Mouse (Mus musculus): ENCODE data around the gene Limd2. TPM values are rescaled to one million over a fixed set of nuclear protein-coding genes. Genes with fewer than 3 reads are reported as not detected.

Gene Limd2
- 4.6 TPM for polyA plus RNA-seq (2014; fragmentation: Illumina TruSeq; extraction: RNeasy Lipid Tissue Mini Kit (QIAGEN cat#74804); ENCODE audit: low read depth, low replicate concordance)

GRCm38 (mm10) chr11:106160841-106161721 is at the start of gene Limd2, which contains the start of gene Gm10840:
TSS of gene Limd2 (minus strand) at chr11:106160860.
TSS of gene Gm10840 (plus strand) at chr11:106160850.

GRCm38 (mm10) chr11:106202123-106202465 is 41.4 kb upstream of the Limd2 start, which contains the start of gene Strada:
TSS of gene Strada (minus strand) at chr11:106202168.

Other genes with a start within 250 kb of the Limd2 start
- gene Cyb561, start 207.5 kb downstream of the Limd2 start, polyA plus RNA-seq (2014; fragmentation: Illumina TruSeq; extraction: RNeasy Lipid Tissue Mini Kit (QIAGEN cat#74804); ENCODE audit: low read depth, low replicate concordance) = 9.6 TPM
- gene Ace, start 192.9 kb downstream of the Limd2 start, polyA plus RNA-seq (2014; fragmentation: Illumina TruSeq; extraction: RNeasy Lipid Tissue Mini Kit (QIAGEN cat#74804); ENCODE audit: low read depth, low replicate concordance) = 24.2 TPM
- gene Ace3, start 166.2 kb downstream of the Limd2 start, polyA plus RNA-seq (2014; fragmentation: Illumina TruSeq; extraction: RNeasy Lipid Tissue Mini Kit (QIAGEN cat#74804); ENCODE audit: low read depth, low replicate concordance) = not detected
- not detected for gene Kcnh6, start 152.7 kb downstream of the Limd2 start, polyA plus RNA-seq (2014; fragmentation: Illumina TruSeq; extraction: RNeasy Lipid Tissue Mini Kit (QIAGEN cat#74804); ENCODE audit: low read depth, low replicate concordance)
- gene Dcaf7, start 124.0 kb downstream of the Limd2 start, polyA plus RNA-seq (2014; fragmentation: Illumina TruSeq; extraction: RNeasy Lipid Tissue Mini Kit (QIAGEN cat#74804); ENCODE audit: low read depth, low replicate concordance) = 32.6 TPM
- 61.1 TPM for gene Taco1, start 94.8 kb downstream of the Limd2 start, polyA plus RNA-seq (2014; fragmentation: Illumina TruSeq; extraction: RNeasy Lipid Tissue Mini Kit (QIAGEN cat#74804); ENCODE audit: low read depth, low replicate concordance)
- 33.8 TPM for gene Map3k3, start 76.2 kb downstream of the Limd2 start, polyA plus RNA-seq (2014; fragmentation: Illumina TruSeq; extraction: RNeasy Lipid Tissue Mini Kit (QIAGEN cat#74804); ENCODE audit: low read depth, low replicate concordance)
- gene Gm10840, start within 50 bp of the Limd2 start, polyA plus RNA-seq (2014; fragmentation: Illumina TruSeq; extraction: RNeasy Lipid Tissue Mini Kit (QIAGEN cat#74804); ENCODE audit: low read depth, low replicate concordance) = not detected
- 10.7 TPM for gene Strada, start 41.3 kb upstream of the Limd2 start, polyA plus RNA-seq (2014; fragmentation: Illumina TruSeq; extraction: RNeasy Lipid Tissue Mini Kit (QIAGEN cat#74804); ENCODE audit: low read depth, low replicate concordance)
- gene Ccdc47, start 55.5 kb upstream of the Limd2 start, polyA plus RNA-seq (2014; fragmentation: Illumina TruSeq; extraction: RNeasy Lipid Tissue Mini Kit (QIAGEN cat#74804); ENCODE audit: low read depth, low replicate concordance) = 116 TPM
- 28.4 TPM for gene Ddx42, start 56.1 kb upstream of the Limd2 start, polyA plus RNA-seq (2014; fragmentation: Illumina TruSeq; extraction: RNeasy Lipid Tissue Mini Kit (QIAGEN cat#74804); ENCODE audit: low read depth, low replicate concordance)
- gene Ftsj3, start 95.2 kb upstream of the Limd2 start, polyA plus RNA-seq (2014; fragmentation: Illumina TruSeq; extraction: RNeasy Lipid Tissue Mini Kit (QIAGEN cat#74804); ENCODE audit: low read depth, low replicate concordance) = 29.6 TPM
- 140 TPM for gene Psmc5, start 95.3 kb upstream of the Limd2 start, polyA plus RNA-seq (2014; fragmentation: Illumina TruSeq; extraction: RNeasy Lipid Tissue Mini Kit (QIAGEN cat#74804); ENCODE audit: low read depth, low replicate concordance)
- 18.9 TPM for gene Smarcd2, start 112.1 kb upstream of the Limd2 start, polyA plus RNA-seq (2014; fragmentation: Illumina TruSeq; extraction: RNeasy Lipid Tissue Mini Kit (QIAGEN cat#74804); ENCODE audit: low read depth, low replicate concordance)
- gene Tcam1, start 115.8 kb upstream of the Limd2 start, polyA plus RNA-seq (2014; fragmentation: Illumina TruSeq; extraction: RNeasy Lipid Tissue Mini Kit (QIAGEN cat#74804); ENCODE audit: low read depth, low replicate concordance) = not detected
- gene Gh, start 141.0 kb upstream of the Limd2 start, polyA plus RNA-seq (2014; fragmentation: Illumina TruSeq; extraction: RNeasy Lipid Tissue Mini Kit (QIAGEN cat#74804); ENCODE audit: low read depth, low replicate concordance) = not detected
- 1.9 TPM for gene Cd79b, start 153.9 kb upstream of the Limd2 start, polyA plus RNA-seq (2014; fragmentation: Illumina TruSeq; extraction: RNeasy Lipid Tissue Mini Kit (QIAGEN cat#74804); ENCODE audit: low read depth, low replicate concordance)
- 19.6 TPM for gene Scn4a, start 192.4 kb upstream of the Limd2 start, polyA plus RNA-seq (2014; fragmentation: Illumina TruSeq; extraction: RNeasy Lipid Tissue Mini Kit (QIAGEN cat#74804); ENCODE audit: low read depth, low replicate concordance)
- gene Prr29, start 204.6 kb upstream of the Limd2 start, polyA plus RNA-seq (2014; fragmentation: Illumina TruSeq; extraction: RNeasy Lipid Tissue Mini Kit (QIAGEN cat#74804); ENCODE audit: low read depth, low replicate concordance) = 1.9 TPM
- 33.8 TPM for gene Icam2, start 227.2 kb upstream of the Limd2 start, polyA plus RNA-seq (2014; fragmentation: Illumina TruSeq; extraction: RNeasy Lipid Tissue Mini Kit (QIAGEN cat#74804); ENCODE audit: low read depth, low replicate concordance)